Mouse (Mus musculus) liver, embryonic 14.5 days (tissue): ENCODE measurements at regions not wholly inside any gene's neighbourhood (a gene's known extent, or its start where the extent isn't known, plus 50 kb on each side); places are given as distances from the start of the nearest gene placed in this dataset.

Source experiments
- ATAC-seq: fragments of 200-750 bp; cut with Nextera tagmentation; 2 replicates; pipeline ENCODE4 v1.8.0; 2017; ENCODE audit warnings: moderate number of reproducible peaks, mild to moderate bottlenecking, moderate library complexity; ENCODE audit not compliant: insufficient read depth
- DNase-seq, 3 experiments: peaks; one replicate each; pipeline ENCODE4 v3.0.0-alpha.2; 2012 to 2013; ENCODE audit warnings: low read depth in 3 of 3, low spot score in 3 of 3
- H3K27ac ChIP-seq: fragments of 300-500 bp; sonication (generic); 2 replicates; pipeline ENCODE4 v1.5.1; 2014; ENCODE audit warnings: moderate library complexity, mild to moderate bottlenecking, control low read depth, inconsistent platforms
- H3K27me3 ChIP-seq: fragments of 300-500 bp; sonication (generic); 2 replicates; pipeline ENCODE4 v1.6.1; 2014; ENCODE audit warnings: mild to moderate bottlenecking, low read length, moderate library complexity; ENCODE audit not compliant: control insufficient read depth, insufficient read depth
- H3K36me3 ChIP-seq: fragments of 300-500 bp; sonication (generic); replicated peaks from 2 replicates; pipeline ENCODE4 v1.6.1; 2014; ENCODE audit warnings: low read depth; ENCODE audit not compliant: control insufficient read depth, insufficient read depth
- H3K4me1 ChIP-seq, 2 experiments: fragments of 200-500 bp in 1 of 2; fragments of 300-500 bp in 1 of 2; sonication (generic) in 1 of 2; replicated peaks; 2 replicates each; pipeline ENCODE4 v1.6.1; 2012 to 2014; ENCODE audit warnings: antibody characterized with exemption in 1 of 2, inconsistent platforms in 1 of 2, low read length in 1 of 2; ENCODE audit not compliant: control insufficient read depth in 2 of 2, insufficient read depth in 2 of 2
- H3K4me2 ChIP-seq: fragments of 300-500 bp; sonication (generic); 2 replicates; pipeline ENCODE4 v1.6.1; 2014; ENCODE audit warnings: low read depth, mild to moderate bottlenecking, control low read depth, moderate library complexity
- H3K4me3 ChIP-seq, 2 experiments: fragments of 200-500 bp in 1 of 2; fragments of 300-500 bp in 1 of 2; sonication (generic) in 1 of 2; 2 replicates each; pipeline ENCODE4 v1.5.1; 2012 to 2014; ENCODE audit warnings: low read depth in 2 of 2, low read length in 2 of 2, mild to moderate bottlenecking in 2 of 2, control low read depth in 1 of 2, inconsistent platforms in 1 of 2, moderate library complexity in 1 of 2; ENCODE audit not compliant: insufficient read depth in 1 of 2
- H3K9ac ChIP-seq: fragments of 300-500 bp; sonication (generic); replicated peaks from 2 replicates; pipeline ENCODE4 v1.6.1; 2014; ENCODE audit warnings: mild to moderate bottlenecking, control low read depth, moderate library complexity
- H3K9me3 ChIP-seq: fragments of 300-500 bp; sonication (generic); 2 replicates; pipeline ENCODE4 v1.6.1; 2016; ENCODE audit warnings: low read length, mixed read lengths; ENCODE audit not compliant: control insufficient read depth
- CTCF ChIP-seq: IDR thresholded peaks from 2 replicates; pipeline ENCODE4 v1.5.1; 2016; ENCODE audit warnings: antibody characterized with exemption, low read depth, control low read depth
- EP300 ChIP-seq: IDR thresholded peaks from 2 replicates; pipeline ENCODE4 v1.6.1; 2016; ENCODE audit warnings: antibody characterized with exemption, low read depth
- WGBS: fragments of 180-500 bp; shearing (Covaris S2); extraction: QIAGEN DNeasy Blood & Tissue Kit; methylation state at CpG from one replicate; pipeline ENCODE4 v1.1.7; 2014; ENCODE audit not compliant: insufficient replicate concordance; 5-methylcytosine and 5-hydroxymethylcytosine counted together

DNA sequence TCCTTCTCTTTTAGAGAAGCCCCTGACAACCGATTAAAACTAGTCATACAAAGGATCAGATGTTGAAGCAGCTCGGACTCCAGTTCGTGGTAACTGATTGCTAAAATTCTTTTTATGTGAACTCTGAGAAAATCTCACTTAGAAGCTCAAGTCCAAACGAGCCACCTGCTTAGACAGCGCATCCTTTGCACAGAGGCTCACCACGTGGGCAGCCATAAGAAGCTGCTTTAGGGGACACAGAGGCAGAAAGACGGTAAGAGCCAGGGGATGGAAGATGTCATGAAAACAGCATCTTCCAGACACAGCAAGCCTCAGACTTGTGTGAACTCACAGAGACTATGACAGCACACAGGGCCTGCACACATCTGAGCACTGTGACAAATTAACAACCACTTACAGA, 461.0 kb upstream of the Tenm4 start:
- no peak for DNase-seq
- H3K9me3 ChIP-seq = no peaks in the 10 kb centered on the region
- no peak for ATAC-seq
- H3K4me3 ChIP-seq = no peak overlapping the region
- no peaks in the 10 kb centered on the region for H3K36me3 ChIP-seq
- no peaks in the 10 kb centered on the region for H3K4me1 ChIP-seq
- H3K9ac ChIP-seq = no peak overlapping the region
- TF ChIP-seq EP300 (no peak), CTCF (no peak)
- H3K4me2 ChIP-seq = no peak overlapping the region
- 55% methylated on average over 7 of the region's 7 CpGs for WGBS
- no peak overlapping the region for H3K27ac ChIP-seq
- no peaks in the 10 kb centered on the region for H3K27me3 ChIP-seq

DNA sequence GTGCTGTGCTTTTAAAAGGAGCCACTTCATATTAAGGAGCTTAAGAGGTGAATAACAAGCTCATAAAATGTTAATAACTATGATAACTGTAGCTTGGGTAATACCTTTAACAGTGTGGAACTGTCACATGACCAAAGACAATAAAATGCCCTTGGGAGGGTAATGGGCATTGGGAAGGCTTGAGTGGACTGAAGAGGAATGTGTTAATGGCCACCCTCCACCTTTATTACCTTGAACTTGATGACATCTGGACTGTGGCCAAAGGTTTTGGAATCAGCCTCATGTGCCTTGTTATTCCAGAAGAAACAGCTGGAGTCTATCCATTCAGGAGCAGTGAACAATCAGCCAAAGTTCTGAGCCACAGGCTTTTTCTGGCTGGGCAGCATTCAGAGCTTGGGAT, 451.0 kb upstream of the Tenm4 start:
- ATAC-seq (no peak), DNase-seq (no peak)
- H3K27ac ChIP-seq = no peak overlapping the region
- no peak overlapping the region for H3K9ac ChIP-seq
- H3K27me3 ChIP-seq = no peaks in the 10 kb centered on the region
- H3K4me2 ChIP-seq = no peak overlapping the region
- no peak for TF ChIP-seq EP300
- no peak for TF ChIP-seq CTCF
- H3K36me3 ChIP-seq = no peaks in the 10 kb centered on the region
- no peaks in the 10 kb centered on the region for H3K4me1 ChIP-seq
- H3K4me3 ChIP-seq = no peak overlapping the region
- H3K9me3 ChIP-seq = no peaks in the 10 kb centered on the region

DNA sequence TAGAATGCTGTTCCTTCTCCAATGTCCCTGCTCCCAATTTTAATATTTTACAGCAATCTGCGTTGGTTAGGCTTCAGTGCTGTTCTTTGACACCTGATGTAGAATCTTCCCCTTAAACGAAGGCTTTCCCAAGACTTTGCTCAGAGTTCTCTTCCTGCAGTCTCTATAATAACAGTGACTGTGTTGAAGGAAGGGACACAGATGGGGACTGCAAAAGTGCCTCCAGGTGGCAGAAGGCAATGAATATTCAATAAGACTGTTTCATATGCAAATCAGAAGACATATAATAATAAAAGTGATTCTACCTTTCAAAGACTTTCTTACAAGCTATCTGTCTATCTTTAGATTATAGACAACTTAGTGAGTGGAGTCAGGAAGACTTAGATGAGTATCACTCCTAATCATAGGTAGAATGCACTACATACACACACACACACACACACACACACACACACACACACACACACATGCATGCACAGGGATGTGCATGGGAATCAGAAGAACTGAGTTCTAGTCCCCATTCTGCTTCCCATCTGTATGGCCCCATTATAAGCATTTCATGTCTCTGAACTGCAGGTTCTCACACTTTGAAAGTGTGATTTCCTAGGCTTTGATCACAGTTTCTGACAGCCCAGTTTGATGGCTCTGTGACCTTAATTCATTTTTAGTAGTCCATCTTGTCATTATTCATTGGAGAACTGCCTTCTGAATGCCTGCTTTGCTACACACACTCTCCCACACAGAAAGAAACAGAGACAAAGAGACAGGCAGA, 445.1 kb upstream of the Tenm4 start:
- Histone ChIP-seq H3K4me1 (no peaks in the 10 kb centered on the region), H3K27ac (no peak overlapping the region), H3K9ac (no peak overlapping the region), H3K4me3 (no peak overlapping the region), H3K9me3 (no peaks in the 10 kb centered on the region), H3K27me3 (no peaks in the 10 kb centered on the region), H3K4me2 (no peak overlapping the region), H3K36me3 (no peaks in the 10 kb centered on the region)
- ATAC-seq (no peak), DNase-seq (no peak)
- TF ChIP-seq CTCF (no peak), EP300 (no peak)
- WGBS = 45% methylated on average over 2 of the region's 2 CpGs

DNA sequence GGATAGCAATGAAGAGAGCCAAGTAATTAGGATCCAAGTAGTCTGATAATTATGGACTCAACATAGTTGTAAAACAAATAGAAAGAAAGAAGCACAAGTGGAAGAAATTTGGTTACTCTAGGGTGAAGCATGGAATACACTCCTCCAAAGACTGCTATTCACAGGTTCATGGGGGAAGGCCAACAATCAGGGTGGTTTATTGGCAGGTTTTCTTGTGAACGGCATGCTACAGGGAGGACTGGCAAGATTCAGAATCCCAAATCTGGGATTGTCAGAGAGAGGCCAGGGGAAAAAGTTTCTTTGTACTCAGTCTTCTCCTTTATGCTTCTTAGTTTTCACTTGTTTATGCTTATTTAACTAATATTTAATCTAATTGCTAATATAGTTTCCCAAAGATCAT, 437.2 kb upstream of the Tenm4 start:
- no peak overlapping the region for H3K4me2 ChIP-seq
- H3K4me3 ChIP-seq = no peak overlapping the region
- H3K27me3 ChIP-seq = no peaks in the 10 kb centered on the region
- H3K9me3 ChIP-seq = no peaks in the 10 kb centered on the region
- H3K36me3 ChIP-seq = no peaks in the 10 kb centered on the region
- H3K27ac ChIP-seq = no peak overlapping the region
- ATAC-seq (no peak), DNase-seq (no peak)
- TF ChIP-seq EP300 (no peak), CTCF (no peak)
- H3K4me1 ChIP-seq = no peaks in the 10 kb centered on the region
- H3K9ac ChIP-seq = no peak overlapping the region
- 76% methylated on average over 1 of the region's 1 CpGs for WGBS

DNA sequence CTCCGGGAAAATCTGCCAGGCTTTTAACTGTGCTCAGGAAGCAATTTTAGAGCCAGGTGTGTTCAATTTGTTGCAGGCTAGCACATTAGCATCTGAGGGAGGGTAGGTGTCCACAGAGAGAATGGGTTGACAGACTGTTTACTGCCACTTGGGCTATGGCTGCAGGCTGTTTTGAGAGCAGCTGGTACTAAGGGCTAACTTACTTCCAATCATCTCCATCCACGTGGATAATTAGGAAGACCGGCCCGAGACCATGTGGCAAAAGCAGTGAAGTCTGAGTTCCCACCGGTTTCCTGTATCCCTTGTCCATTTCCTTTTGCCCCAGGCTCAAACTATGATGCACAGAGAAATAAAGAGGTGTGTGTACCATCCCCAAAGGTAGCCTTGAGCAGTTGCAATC, 436.5 kb upstream of the Tenm4 start:
- WGBS = 48% methylated on average over 5 of the region's 5 CpGs
- Histone ChIP-seq H3K9ac (no peak overlapping the region), H3K4me2 (no peak overlapping the region), H3K4me3 (no peak overlapping the region), H3K27me3 (no peaks in the 10 kb centered on the region), H3K9me3 (no peaks in the 10 kb centered on the region), H3K27ac (no peak overlapping the region), H3K36me3 (no peaks in the 10 kb centered on the region), H3K4me1 (no peaks in the 10 kb centered on the region)
- TF ChIP-seq CTCF (no peak), EP300 (no peak)
- ATAC-seq (no peak), DNase-seq (no peak)
